Mouse (Mus musculus): ENCODE measurements around the gene Rab40c.

Rab40c gene

GRCm38 (mm10) chr17:25945517-25946155 is 26.1 kb upstream of the Rab40c start:
- no peak for DNase-seq

- no peak for DNase-seq
Measured at GRCm38 (mm10) chr17:25944366-25945163, 25.0 kb upstream of the Rab40c start, which contains the start of the genes Pigq and Nhlrc4. TSS of gene Pigq (minus strand) at chr17:25944936. TSS of gene Nhlrc4 (minus strand) at chr17:25944961.

GRCm38 (mm10) chr17:25943769-25944168 is 24.2 kb upstream of the Rab40c start:
- DNase-seq, result no peak

GRCm38 (mm10) chr17:25943221-25943620 is 23.7 kb upstream of the Rab40c start:
- no peak for DNase-seq

- no peak for DNase-seq
Measured at GRCm38 (mm10) chr17:25942597-25943151, 23.1 kb upstream of the Rab40c start.

- DNase-seq, result peak; percentile 89
Measured at GRCm38 (mm10) chr17:25941511-25942241, 22.1 kb upstream of the Rab40c start.

- DNase-seq, result no peak
Measured at GRCm38 (mm10) chr17:25934526-25934925, 15.0 kb upstream of the Rab40c start.

- DNase-seq, result no peak
Measured at GRCm38 (mm10) chr17:25925348-25925747, 5.8 kb upstream of the Rab40c start.

- DNase-seq, result no peak
Measured at GRCm38 (mm10) chr17:25922120-25922519, 2.6 kb upstream of the Rab40c start.

- peak; percentile 98 for DNase-seq
Measured at GRCm38 (mm10) chr17:25919786-25920642, 487 bp upstream of the Rab40c start.

GRCm38 (mm10) chr17:25918037-25918750 is 1.3 kb downstream of the Rab40c start:
- no peak for DNase-seq

- DNase-seq, result no peak
Measured at GRCm38 (mm10) chr17:25916931-25917647, 2.4 kb downstream of the Rab40c start.

- DNase-seq, result no peak
Measured at GRCm38 (mm10) chr17:25914295-25914694, 5.2 kb downstream of the Rab40c start.

- no peak for DNase-seq
Measured at GRCm38 (mm10) chr17:25913877-25914275, 5.7 kb downstream of the Rab40c start.

- DNase-seq, result no peak
Measured at GRCm38 (mm10) chr17:25913186-25913876, 6.2 kb downstream of the Rab40c start.

- DNase-seq, result no peak
Measured at GRCm38 (mm10) chr17:25911816-25912215, 7.7 kb downstream of the Rab40c start.

- DNase-seq, result no peak
Measured at GRCm38 (mm10) chr17:25907640-25908039, 11.9 kb downstream of the Rab40c start.

- no peak for DNase-seq
Measured at GRCm38 (mm10) chr17:25903061-25903460, 16.5 kb downstream of the Rab40c start.

GRCm38 (mm10) chr17:25900193-25900592 is 19.3 kb downstream of the Rab40c start:
- DNase-seq, result no peak

- no peak for DNase-seq
Measured at GRCm38 (mm10) chr17:25895891-25896290, 23.6 kb downstream of the Rab40c start.
